Mouse (Mus musculus) NIH3T3 (cell line): ENCODE results near the gene Gm3238.
"Not testable (repeated sequence)": the region's sequence is repeated elsewhere in the genome, so short reads cannot be mapped to it uniquely, and the experiment has no call there.

Experiments used
- DNase-seq: peaks from one replicate; pipeline ENCODE4 v3.0.0-alpha.2; 2012; ENCODE audit warnings: low read depth

Gene Gm3238

GRCm38 (mm10) chr10:77741924-77742688 lies 29.0 kb downstream of the Gm3238 start, which contains the start of gene Gm18596:
Gene Gm18596 (minus strand): TSS chr10:77742638.
- not testable (repeated sequence) for DNase-seq

- DNase-seq = no peak
These were observed 32.2 kb downstream of the Gm3238 start for GRCm38 (mm10) chr10:77738929-77739328.

GRCm38 (mm10) chr10:77735928-77736327 lies 35.2 kb downstream of the Gm3238 start:
- no peak for DNase-seq

- DNase-seq = peak; percentile 22
These were observed 41.9 kb downstream of the Gm3238 start for GRCm38 (mm10) chr10:77729241-77729640.

GRCm38 (mm10) chr10:77728280-77728679 lies 42.8 kb downstream of the Gm3238 start:
- DNase-seq = peak; percentile 43

- no peak for DNase-seq
These were observed 44.9 kb downstream of the Gm3238 start, which contains the start of gene Gm10100 for GRCm38 (mm10) chr10:77726186-77726585. Gene Gm10100 (plus strand): TSS chr10:77726486.

- no peak for DNase-seq
These were observed 46.3 kb downstream of the Gm3238 start for GRCm38 (mm10) chr10:77724855-77725254.
